Mouse (Mus musculus): ENCODE results near the gene C2cd4b.

DNA sequence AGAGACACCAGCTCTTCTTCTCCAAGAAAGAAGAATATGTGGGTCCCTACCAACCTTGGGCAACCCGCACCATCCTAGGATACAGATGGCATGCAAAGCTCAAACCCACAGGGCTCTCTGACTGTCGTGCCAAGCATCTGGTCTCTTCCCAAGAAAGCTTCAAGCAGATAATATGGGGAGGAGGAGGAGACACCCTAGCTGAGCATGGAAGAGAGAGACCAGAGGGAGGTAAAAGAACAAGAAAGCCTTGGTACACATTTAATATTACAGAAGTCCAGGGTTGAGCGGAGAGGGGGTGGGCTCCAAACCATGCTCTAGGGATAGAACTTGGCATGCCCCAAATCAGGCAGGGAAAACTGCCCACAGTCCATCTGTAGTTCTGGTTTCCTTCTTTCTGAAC, 42.2 kb upstream of the C2cd4b start:
- TF ChIP-seq EP300 (optimal IDR thresholded peaks at IDR 0.05) (no peak), CTCF (IDR thresholded peaks at IDR 0.05; ENCODE audit: low read depth) (no peak)
